Mouse (Mus musculus): ENCODE results near the gene Vat1l.

DNA sequence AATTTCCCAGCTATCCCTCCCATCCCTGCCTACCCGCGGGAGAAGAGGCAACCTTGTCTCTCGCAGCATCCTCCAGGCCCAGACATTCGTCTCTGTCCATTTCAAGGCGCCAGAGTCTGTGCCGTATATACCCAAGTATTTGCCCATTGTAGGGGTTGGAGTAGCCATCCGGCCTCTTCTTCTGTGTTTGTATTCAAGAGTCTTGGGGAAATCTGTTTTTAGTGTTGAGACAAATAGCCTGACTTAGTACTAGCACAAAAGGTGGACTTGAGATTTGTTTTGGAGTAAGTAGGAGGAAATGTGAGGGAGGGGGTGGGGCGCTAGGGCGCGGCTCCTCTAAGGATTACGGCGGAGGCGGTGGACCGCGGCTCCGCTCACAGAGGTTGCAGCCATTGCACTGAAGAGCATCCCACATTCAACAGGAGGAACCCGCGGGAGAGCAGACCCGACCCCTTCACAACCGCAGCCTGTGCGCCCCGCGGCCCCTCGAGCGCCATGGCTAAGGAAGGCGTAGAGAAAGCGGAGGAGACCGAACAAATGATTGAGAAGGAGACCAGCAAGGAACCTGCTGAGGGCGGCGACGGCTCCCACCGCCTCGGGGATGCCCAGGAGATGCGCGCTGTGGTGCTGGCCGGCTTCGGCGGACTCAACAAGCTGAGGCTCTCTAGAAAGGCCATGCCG is at the start of gene Vat1l:
- TF ChIP-seq CTCF (IDR thresholded peaks at IDR 0.05; ENCODE audit: insufficient read depth, low read length), result no peak
- no peak for TF ChIP-seq POLR2A (IDR thresholded peaks at IDR 0.05; ENCODE audit: borderline replicate concordance, extremely low read depth, low read depth, low read length)

Data from lung, adult 2 months (tissue).